Mouse (Mus musculus) forebrain, embryonic 16.5 days (tissue): ENCODE results near the gene Drg1. TPM values are rescaled to one million over a fixed set of nuclear protein-coding genes. Genes with fewer than 3 reads are reported as not detected.
"Not testable (repeated sequence)": the region's sequence is repeated elsewhere in the genome, so short reads cannot be mapped to it uniquely, and the experiment has no call there.

Experiments
- ATAC-seq: fragments of 200-750 bp; cut with Nextera tagmentation; 2 replicates; pipeline ENCODE4 v1.8.0; 2017; ENCODE audit warnings: mild to moderate bottlenecking, moderate library complexity
- H3K27ac ChIP-seq: fragments of 300-500 bp; sonication (generic); 2 replicates; pipeline ENCODE4 v1.5.1; 2014; ENCODE audit warnings: low read length, control low read depth
- H3K27me3 ChIP-seq: fragments of 300-500 bp; sonication (generic); replicated peaks from 2 replicates; pipeline ENCODE4 v1.6.1; 2014; ENCODE audit warnings: low read length; ENCODE audit not compliant: control insufficient read depth, insufficient read depth
- H3K36me3 ChIP-seq: fragments of 300-500 bp; sonication (generic); 2 replicates; pipeline ENCODE4 v1.6.1; 2014; ENCODE audit not compliant: control insufficient read depth, insufficient read depth
- H3K4me1 ChIP-seq: fragments of 300-500 bp; sonication (generic); replicated peaks from 2 replicates; pipeline ENCODE4 v1.6.1; 2014; ENCODE audit warnings: low read length; ENCODE audit not compliant: control insufficient read depth, insufficient read depth
- H3K4me2 ChIP-seq: fragments of 300-500 bp; sonication (generic); 2 replicates; pipeline ENCODE4 v1.6.1; 2014; ENCODE audit warnings: mild to moderate bottlenecking, low read length, control low read depth
- H3K4me3 ChIP-seq: fragments of 300-500 bp; sonication (generic); replicated peaks from 2 replicates; pipeline ENCODE4 v1.5.1; 2014; ENCODE audit warnings: mild to moderate bottlenecking, low read length, control low read depth
- H3K9ac ChIP-seq: fragments of 300-500 bp; sonication (generic); replicated peaks from 2 replicates; pipeline ENCODE4 v1.6.1; 2014; ENCODE audit warnings: low read depth, low read length, control low read depth
- H3K9me3 ChIP-seq: fragments of 300-500 bp; sonication (generic); 2 replicates; pipeline ENCODE4 v1.6.1; 2016; ENCODE audit warnings: low read length; ENCODE audit not compliant: control insufficient read depth
- WGBS: fragments of 180-500 bp; shearing (Covaris S2); extraction: QIAGEN DNeasy Blood & Tissue Kit; methylation state at CpG from one replicate; pipeline ENCODE4 v1.1.7; 2014; 5-methylcytosine and 5-hydroxymethylcytosine counted together
- polyA plus RNA-seq: library from polyadenylated mRNA; unstranded; fragments of >200 nt; fragmentation: Nextera tagmentation; extraction: Ambion mirVana; gene quantifications from 2 replicates; pipeline ENCODE4 v1.2.1, GENCODE M21; 2015

Drg1 gene
- polyA plus RNA-seq, 1 experiment from 2014 or later = 252 TPM

DNA sequence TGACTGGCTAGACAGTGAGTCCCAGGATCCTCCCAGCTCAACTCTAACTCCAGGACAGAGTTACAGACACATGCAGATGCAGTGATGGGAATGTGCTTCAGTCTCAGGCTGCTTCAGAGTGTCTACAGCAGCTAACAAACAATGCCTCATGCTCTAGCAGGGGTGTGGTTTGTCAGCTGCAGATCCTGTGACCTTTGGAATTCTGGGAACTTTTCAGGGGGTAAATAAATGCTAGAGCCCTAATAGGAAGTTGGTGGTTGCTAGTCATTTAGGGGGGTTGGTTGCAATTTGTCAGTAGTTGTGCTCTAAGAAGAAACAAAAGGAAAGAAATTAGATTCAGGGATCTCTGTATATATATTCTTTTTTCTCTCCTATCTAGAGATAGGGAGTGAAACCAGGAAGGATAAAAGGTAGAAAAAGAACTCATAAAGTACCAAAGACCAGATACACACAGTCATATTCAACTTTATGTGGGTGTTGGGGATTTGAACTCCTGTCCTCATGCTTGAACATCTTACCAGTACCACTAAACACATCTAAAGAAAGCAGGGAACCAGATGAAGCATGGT, 125.2 kb downstream of the Drg1 start:
- not testable (repeated sequence) for H3K36me3 ChIP-seq, H3K27me3 ChIP-seq, ATAC-seq, H3K4me2 ChIP-seq, H3K27ac ChIP-seq, H3K4me1 ChIP-seq, H3K4me3 ChIP-seq, H3K9ac ChIP-seq, H3K9me3 ChIP-seq

DNA sequence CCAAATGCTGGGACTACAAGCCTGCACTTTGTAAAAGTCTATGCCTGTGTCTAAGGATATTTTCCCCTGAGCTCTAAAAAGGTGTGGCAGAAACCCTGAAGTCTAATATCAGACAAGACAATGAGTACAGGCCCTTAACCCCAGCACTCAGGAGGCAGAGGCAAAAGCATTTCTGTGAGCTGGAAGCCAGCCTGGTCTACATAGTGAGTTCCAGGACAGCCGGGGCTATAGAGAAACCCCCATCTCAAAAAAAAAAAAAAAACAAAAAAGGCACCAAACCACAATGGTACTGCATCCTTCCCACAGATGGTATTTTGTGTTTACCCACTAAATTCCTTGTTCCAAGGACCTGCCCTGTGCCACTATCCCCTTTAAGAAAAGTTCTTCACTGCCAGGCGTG, 127.9 kb downstream of the Drg1 start:
- ATAC-seq, H3K27ac ChIP-seq, H3K9me3 ChIP-seq: not testable (repeated sequence)

More for the DNA sequence above, 127.9 kb downstream of the Drg1 start:
- H3K27me3 ChIP-seq, H3K4me1 ChIP-seq, H3K36me3 ChIP-seq, H3K9ac ChIP-seq, H3K4me3 ChIP-seq, H3K4me2 ChIP-seq: not testable (repeated sequence)
- 90% methylated on average over 2 of the region's 2 CpGs for WGBS

Other genes with a start within 250 kb of the Drg1 start
- gene Sfi1, start 73.0 kb downstream of the Drg1 start, polyA plus RNA-seq = 17.2 and 23.9 TPM in 2 replicates
- gene Eif4enif1, start 64.0 kb downstream of the Drg1 start, polyA plus RNA-seq = 40.9 and 54.9 TPM in 2 replicates
- gene Patz1, start 22.5 kb upstream of the Drg1 start, polyA plus RNA-seq = 56.6 and 58.2 TPM in 2 replicates
- 36.1 and 41.8 TPM in 2 replicates for gene Pik3ip1, start 64.0 kb upstream of the Drg1 start, polyA plus RNA-seq
- 110 and 127 TPM in 2 replicates for gene Limk2, start 142.8 kb upstream of the Drg1 start, polyA plus RNA-seq
- 42.6 and 43.2 TPM in 2 replicates for gene Rnf185, start 185.9 kb upstream of the Drg1 start, polyA plus RNA-seq
- 0.89 and 1.0 TPM in 2 replicates for gene Pla2g3, start 221.9 kb upstream of the Drg1 start, polyA plus RNA-seq
- 2.9 and 4.9 TPM in 2 replicates for gene Inpp5j, start 238.4 kb upstream of the Drg1 start, polyA plus RNA-seq
- gene Selenom, start 248.3 kb upstream of the Drg1 start, polyA plus RNA-seq = 39.5 and 52.0 TPM in 2 replicates